Mouse (Mus musculus): ENCODE measurements around the gene Sgcd. TPM values are rescaled to one million over a fixed set of nuclear protein-coding genes. Genes with fewer than 3 reads are reported as not detected.
A peak's percentile ranks its signal among the peaks of the same experiment; 100 is the strongest.

Sgcd gene
- total and polyA plus RNA-seq, 2 experiments from 2014 or later, result 4.0 to 37.3 TPM

DNA sequence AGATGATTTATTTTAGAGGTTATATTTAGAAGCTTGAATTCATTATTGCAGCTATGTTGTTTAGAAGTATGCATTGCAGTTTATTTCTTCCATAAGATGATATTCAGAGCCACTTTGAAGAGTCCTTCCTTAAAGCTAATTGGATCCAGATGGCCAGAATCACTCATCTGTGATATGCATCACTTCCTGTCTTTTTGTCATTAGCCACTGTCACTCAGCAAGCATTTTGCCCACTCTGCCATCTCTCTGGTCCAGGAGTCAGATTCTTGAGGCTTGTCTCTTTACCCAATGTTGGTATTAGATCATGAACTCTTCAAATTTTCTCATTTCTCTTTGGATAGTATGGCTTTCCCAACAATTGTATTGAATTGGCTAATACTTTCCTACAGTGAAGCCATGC, 602.6 kb downstream of the Sgcd start:
- H3K4me1 ChIP-seq (ENCODE audit: insufficient read depth, low read length), result no peaks in the 10 kb centered on the region
- H3K27ac ChIP-seq, result no peak overlapping the region
- H3K36me3 ChIP-seq (ENCODE audit: insufficient read depth, low read length), result no peaks in the 10 kb centered on the region
- H3K9ac ChIP-seq (replicated peaks; ENCODE audit: low read length), result no peak overlapping the region
- no peaks in the 10 kb centered on the region for H3K9me3 ChIP-seq (ENCODE audit: low read length)
- H3K4me2 ChIP-seq (ENCODE audit: low read depth, low read length), result no peak overlapping the region
- no peak for DNase-seq (ENCODE audit: low spot score)
- ATAC-seq, result no peak
- H3K27me3 ChIP-seq (ENCODE audit: insufficient read depth, low read length), result no peaks in the 10 kb centered on the region
- TF ChIP-seq CTCF (IDR thresholded peaks at IDR 0.05; ENCODE audit: low read depth), result no peak
- no peak overlapping the region for H3K4me3 ChIP-seq (ENCODE audit: low read length)

DNA sequence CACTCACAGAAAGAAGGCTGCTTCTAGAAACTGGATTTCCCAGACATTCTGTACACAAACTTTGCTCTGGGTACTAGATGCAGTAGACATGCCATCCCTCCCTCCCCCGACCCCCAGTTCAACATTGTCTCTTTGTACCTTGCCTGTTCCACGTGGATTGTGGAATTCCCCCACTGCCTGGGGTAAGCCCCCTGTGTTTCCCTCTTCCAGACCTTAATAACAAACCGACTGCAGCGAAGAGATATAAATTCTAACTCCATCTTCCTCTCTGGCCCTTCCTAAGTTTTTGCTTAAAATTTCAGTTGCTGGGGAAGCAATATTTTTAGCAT, 609.2 kb downstream of the Sgcd start:
- Histone ChIP-seq H3K4me1 (ENCODE audit: insufficient read depth, low read length) (peaks cover 10% of the 10 kb centered on the region; the same call in 1 of the 2 replicates), H3K9me3 (ENCODE audit: low read length) (no peaks in the 10 kb centered on the region), H3K27ac (peak overlapping the region; percentile 27; the same call in 1 of the 2 replicates), H3K27me3 (ENCODE audit: insufficient read depth, low read length) (no peaks in the 10 kb centered on the region), H3K36me3 (ENCODE audit: insufficient read depth, low read length) (no peaks in the 10 kb centered on the region), H3K4me3 (ENCODE audit: low read length) (peak overlapping the region; percentile 37), H3K9ac (replicated peaks; ENCODE audit: low read length) (peak overlapping the region; percentile 25; the same call in 1 of the 2 replicates), H3K4me2 (ENCODE audit: low read depth, low read length) (peak overlapping the region; percentile 66)
- TF ChIP-seq CTCF (IDR thresholded peaks at IDR 0.05; ENCODE audit: low read depth), result no peak
- DNase-seq (ENCODE audit: low spot score) (no peak), ATAC-seq (no peak)
- WGBS, result 47% methylated on average over 4 of the region's 4 CpGs

DNA sequence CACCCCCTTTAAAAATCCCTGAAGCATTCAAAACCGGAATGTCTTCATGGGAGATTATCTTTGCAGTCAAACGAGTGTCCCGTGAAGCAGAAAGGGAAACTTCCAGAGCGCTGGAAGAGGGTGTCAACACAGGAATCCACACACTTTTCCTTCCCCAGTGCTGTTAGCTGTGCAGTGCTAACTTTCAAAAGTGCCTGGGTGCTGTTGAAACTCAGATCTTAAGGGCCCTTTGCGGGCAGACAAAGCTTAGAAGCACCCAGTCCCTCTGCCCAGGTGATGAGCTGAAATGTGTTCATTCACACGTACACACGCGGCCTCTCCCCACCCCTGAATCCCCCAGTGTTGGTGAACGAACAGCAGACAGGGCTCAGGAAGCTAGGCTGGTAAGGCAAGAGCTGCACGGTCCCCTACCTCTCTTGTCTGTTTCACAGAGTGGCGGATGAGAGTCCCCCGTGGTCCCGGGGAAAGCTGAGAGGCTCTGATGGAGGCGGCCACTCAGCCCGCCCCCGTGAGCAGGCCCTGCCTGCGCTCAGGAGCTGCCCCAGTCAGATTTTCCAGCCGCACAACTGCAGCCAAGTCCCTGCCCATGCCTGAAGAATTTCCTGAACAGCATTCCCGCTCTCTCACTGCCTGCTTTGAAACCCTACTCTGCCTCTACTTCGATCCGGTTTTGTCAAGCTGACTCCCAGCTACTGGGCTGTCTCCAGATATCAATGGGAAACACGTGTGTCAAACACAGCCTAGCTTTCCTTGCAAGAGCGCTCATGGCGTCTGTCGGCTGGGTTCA, 609.7 kb downstream of the Sgcd start:
- Histone ChIP-seq H3K36me3 (ENCODE audit: insufficient read depth, low read length) (no peaks in the 10 kb centered on the region), H3K9ac (replicated peaks; ENCODE audit: low read length) (peak overlapping the region; percentile 25; the same call in 1 of the 2 replicates), H3K9me3 (ENCODE audit: low read length) (no peaks in the 10 kb centered on the region), H3K4me2 (ENCODE audit: low read depth, low read length) (peak overlapping the region; percentile 66), H3K4me1 (ENCODE audit: insufficient read depth, low read length) (peaks cover 10% of the 10 kb centered on the region; the same call in 1 of the 2 replicates), H3K27me3 (ENCODE audit: insufficient read depth, low read length) (no peaks in the 10 kb centered on the region), H3K4me3 (ENCODE audit: low read length) (peak overlapping the region; percentile 37), H3K27ac (peak overlapping the region; percentile 27)
- DNase-seq (ENCODE audit: low spot score) (peak; percentile 51), ATAC-seq (peak; percentile 87)
- TF ChIP-seq CTCF (IDR thresholded peaks at IDR 0.05; ENCODE audit: low read depth), result no peak
- WGBS, result 7% methylated on average over 25 of the region's 25 CpGs

DNA sequence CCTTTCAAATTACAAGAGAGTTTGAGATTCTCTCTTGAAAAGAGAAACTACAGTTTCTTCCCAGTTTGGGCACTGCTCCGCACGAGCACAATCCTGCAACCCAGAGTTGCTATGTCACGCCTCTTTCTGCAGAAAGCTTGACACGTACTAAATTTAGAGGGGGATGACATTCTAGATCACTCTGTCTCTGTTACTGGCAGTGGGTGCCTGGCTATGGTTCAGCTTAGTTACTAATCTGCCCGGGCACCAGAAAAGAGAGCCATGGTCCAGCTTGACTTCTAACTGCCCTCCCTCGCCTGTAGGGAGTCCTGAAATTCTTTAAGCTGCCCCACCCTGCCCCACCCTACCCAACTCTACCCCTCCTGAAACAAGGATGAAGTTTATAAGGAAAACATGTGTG, 611.3 kb downstream of the Sgcd start:
- no peak overlapping the region for H3K4me2 ChIP-seq (ENCODE audit: low read depth, low read length)
- no peak for ATAC-seq
- no peak overlapping the region for H3K4me3 ChIP-seq (ENCODE audit: low read length)
- no peak overlapping the region for H3K27ac ChIP-seq
- no peak for DNase-seq (ENCODE audit: low spot score)
- H3K4me1 ChIP-seq (ENCODE audit: insufficient read depth, low read length), result peaks cover 10% of the 10 kb centered on the region; the same call in 1 of the 2 replicates
- no peaks in the 10 kb centered on the region for H3K36me3 ChIP-seq (ENCODE audit: insufficient read depth, low read length)
- TF ChIP-seq CTCF (IDR thresholded peaks at IDR 0.05; ENCODE audit: low read depth), result no peak
- H3K27me3 ChIP-seq (ENCODE audit: insufficient read depth, low read length), result no peaks in the 10 kb centered on the region
- WGBS, result 54% methylated on average over 6 of the region's 6 CpGs
- H3K9me3 ChIP-seq (ENCODE audit: low read length), result no peaks in the 10 kb centered on the region
- no peak overlapping the region for H3K9ac ChIP-seq (replicated peaks; ENCODE audit: low read length)

DNA sequence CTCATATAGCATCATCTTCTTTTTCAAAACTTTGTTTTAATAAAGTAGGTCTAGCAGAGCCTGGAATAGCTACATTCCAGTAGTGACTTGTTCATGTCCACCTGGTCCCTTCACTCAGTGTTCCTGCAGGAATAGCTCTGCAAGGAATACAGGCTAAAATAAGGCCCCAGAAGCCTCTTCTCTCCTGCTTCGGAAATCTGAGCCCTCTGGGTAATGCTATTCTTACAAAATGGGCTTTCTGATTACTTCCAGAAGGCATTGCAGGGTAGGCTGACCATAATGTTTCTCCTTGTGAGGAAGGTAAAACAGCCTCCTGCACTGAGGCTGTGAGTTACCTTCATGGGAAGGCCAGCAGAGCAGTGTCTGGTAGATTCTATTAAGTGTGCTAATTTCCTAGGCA, 611.9 kb downstream of the Sgcd start:
- no peak for DNase-seq (ENCODE audit: low spot score)
- Histone ChIP-seq H3K9me3 (ENCODE audit: low read length) (no peaks in the 10 kb centered on the region), H3K27ac (no peak overlapping the region), H3K4me1 (ENCODE audit: insufficient read depth, low read length) (peaks cover 10% of the 10 kb centered on the region; the same call in 1 of the 2 replicates), H3K27me3 (ENCODE audit: insufficient read depth, low read length) (no peaks in the 10 kb centered on the region), H3K36me3 (ENCODE audit: insufficient read depth, low read length) (no peaks in the 10 kb centered on the region), H3K4me3 (ENCODE audit: low read length) (no peak overlapping the region), H3K4me2 (ENCODE audit: low read depth, low read length) (no peak overlapping the region), H3K9ac (replicated peaks; ENCODE audit: low read length) (no peak overlapping the region)
- no peak for ATAC-seq
- WGBS, result 86% methylated on average over 1 of the region's 1 CpGs
- TF ChIP-seq CTCF (IDR thresholded peaks at IDR 0.05; ENCODE audit: low read depth), result no peak

DNA sequence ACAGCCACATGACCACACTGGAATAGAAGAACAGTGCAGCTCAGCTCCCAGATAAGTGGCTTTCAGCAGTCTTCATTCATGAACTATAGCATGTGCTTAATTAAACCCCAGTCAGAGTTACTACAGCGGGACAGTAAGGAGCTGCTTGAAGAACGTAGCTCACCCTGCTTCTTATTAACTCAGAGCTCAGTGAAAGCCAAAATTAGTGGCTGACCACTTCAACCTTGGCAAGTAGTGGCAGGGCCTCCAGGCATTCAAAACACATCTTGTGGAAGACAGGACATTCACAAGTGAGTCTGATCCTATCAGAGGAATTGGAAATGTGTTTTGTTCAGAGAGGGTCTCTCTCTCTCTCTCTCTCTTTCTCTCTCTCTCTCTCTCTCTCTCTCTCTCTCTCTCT, 617.2 kb downstream of the Sgcd start:
- ATAC-seq, result no peak
- 65% methylated on average over 2 of the region's 2 CpGs for WGBS
- no peak overlapping the region for H3K4me3 ChIP-seq (ENCODE audit: low read length)
- H3K27me3 ChIP-seq (ENCODE audit: insufficient read depth, low read length), result no peaks in the 10 kb centered on the region
- no peak for TF ChIP-seq CTCF (IDR thresholded peaks at IDR 0.05; ENCODE audit: low read depth)
- H3K9me3 ChIP-seq (ENCODE audit: low read length), result no peaks in the 10 kb centered on the region
- no peaks in the 10 kb centered on the region for H3K36me3 ChIP-seq (ENCODE audit: insufficient read depth, low read length)
- H3K4me2 ChIP-seq (ENCODE audit: low read depth, low read length), result no peak overlapping the region
- no peak for DNase-seq (ENCODE audit: low spot score)
- no peaks in the 10 kb centered on the region for H3K4me1 ChIP-seq (ENCODE audit: insufficient read depth, low read length)
- no peak overlapping the region for H3K9ac ChIP-seq (replicated peaks; ENCODE audit: low read length)
- no peak overlapping the region for H3K27ac ChIP-seq

DNA sequence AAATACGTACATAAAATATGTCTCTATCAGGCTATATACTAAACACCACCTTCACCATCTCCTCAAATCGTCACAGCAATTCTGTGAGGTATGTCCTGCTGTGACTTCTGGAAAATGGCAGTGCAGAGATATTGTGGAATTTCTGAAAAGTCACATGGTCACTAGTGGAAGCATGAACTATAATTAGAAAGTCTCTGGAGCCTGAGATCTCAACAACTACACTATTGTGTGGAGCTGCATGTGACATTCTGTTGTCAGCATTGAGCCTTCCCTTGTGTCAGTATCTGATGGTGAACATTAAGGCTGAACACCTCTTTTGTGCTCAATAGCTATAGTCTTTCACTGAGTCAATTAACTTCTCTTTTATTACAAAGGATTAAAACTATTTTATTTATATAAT, 637.2 kb downstream of the Sgcd start:
- WGBS, result 74% methylated on average over 2 of the region's 2 CpGs
- no peak for ATAC-seq
- no peak overlapping the region for H3K4me2 ChIP-seq (ENCODE audit: low read depth, low read length)

More for the DNA sequence above, 637.2 kb downstream of the Sgcd start:
- Histone ChIP-seq H3K9ac (replicated peaks; ENCODE audit: low read length) (no peak overlapping the region), H3K4me1 (ENCODE audit: insufficient read depth, low read length) (no peaks in the 10 kb centered on the region), H3K27me3 (ENCODE audit: insufficient read depth, low read length) (no peaks in the 10 kb centered on the region), H3K27ac (no peak overlapping the region), H3K36me3 (ENCODE audit: insufficient read depth, low read length) (no peaks in the 10 kb centered on the region), H3K9me3 (ENCODE audit: low read length) (no peaks in the 10 kb centered on the region), H3K4me3 (ENCODE audit: low read length) (no peak overlapping the region)
- TF ChIP-seq CTCF (IDR thresholded peaks at IDR 0.05; ENCODE audit: low read depth), result no peak
- no peak for DNase-seq (ENCODE audit: low spot score)

Measured in hindbrain, postnatal 0 days (tissue).